Mouse (Mus musculus): ENCODE measurements around the gene Gpr137. TPM values are rescaled to one million over a fixed set of nuclear protein-coding genes. Genes with fewer than 3 reads are reported as not detected.
"Not testable (repeated sequence)": the region's sequence is repeated elsewhere in the genome, so short reads cannot be mapped to it uniquely, and the experiment has no call there.

Gene Gpr137
- total RNA-seq (2021) = 100 to 1,000 TPM in 1 of 2 experiments, 10 to 100 TPM in 1; 100.0 to 105 TPM
- long read RNA-seq, experiment 1, transcript Gpr137-205 (7 exons, 1,858 nt) = major isoform, 24 of 44 reads
- long read RNA-seq, experiment 1, partial matches to known transcripts = 3 of 44 reads
- long read RNA-seq, experiment 1, other reads (novel, unspliced or antisense) = 9 of 44 reads
- long read RNA-seq, experiment 2, transcript Gpr137-205 (7 exons, 1,858 nt) = major isoform, 37 of 52 reads
- long read RNA-seq, experiment 2, partial matches to known transcripts = 2 of 52 reads
- long read RNA-seq, experiment 2, other reads (novel, unspliced or antisense) = 11 of 52 reads

DNA sequence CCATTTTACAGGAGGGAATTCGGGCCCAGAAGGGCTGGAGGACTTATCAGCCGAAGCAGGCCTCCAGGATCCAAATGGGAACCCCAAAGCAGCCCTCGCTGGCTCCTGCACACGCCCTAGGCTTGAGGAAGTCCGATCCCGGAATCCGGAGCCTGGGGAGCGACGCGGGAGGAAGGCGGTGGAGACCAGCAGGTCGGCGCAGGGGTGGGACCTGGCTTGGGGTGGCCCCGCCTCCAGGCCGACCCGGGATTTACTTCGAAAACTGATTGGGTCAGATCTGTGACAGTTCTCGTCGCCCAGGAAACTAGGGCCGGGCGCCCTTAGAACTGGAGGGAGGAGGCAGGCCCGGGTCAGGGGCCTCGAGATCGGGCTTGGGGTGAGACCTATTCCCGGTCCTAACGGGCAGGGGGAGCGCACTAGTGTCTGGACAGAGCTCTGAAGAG is at the start of gene Gpr137:
Gene Gpr137, minus strand, starts transcription at position 232 of the 443 bp plus-strand sequence.
- Histone ChIP-seq H3K4me3 (peak within 1 kb of the TSS; percentile 81), H3K27ac (peak within 1 kb of the TSS; percentile 98)
- peak; percentile 95 for DNase-seq (ENCODE audit: low spot score in 2 of 2)
- TF ChIP-seq CTCF (conservative IDR thresholded peaks at IDR 0.05) = no peak; the same call in 1 of the 2 replicates

DNA sequence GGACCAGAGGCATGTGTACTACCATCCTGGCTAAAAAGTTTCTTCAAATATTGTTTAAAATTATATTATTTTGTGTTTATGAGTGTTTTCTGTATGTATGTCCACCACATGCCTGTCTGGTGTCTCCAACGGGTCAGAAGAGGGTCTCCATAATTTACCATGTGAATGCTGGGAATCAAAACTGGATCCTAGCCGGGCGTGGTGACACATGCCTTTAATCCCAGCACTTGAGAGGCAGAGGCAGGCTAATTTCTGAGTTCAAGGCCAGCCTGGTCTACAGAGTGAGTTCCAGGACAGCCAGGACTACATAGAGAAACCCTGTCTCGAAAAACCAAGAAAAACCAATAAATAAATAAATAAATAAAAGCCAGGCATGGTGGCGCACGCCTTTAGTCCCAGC is 48.9 kb upstream of the Gpr137 start:
- not testable (repeated sequence) for H3K4me3 ChIP-seq; H3K27ac ChIP-seq; DNase-seq (ENCODE audit: low spot score in 2 of 2)

DNA sequence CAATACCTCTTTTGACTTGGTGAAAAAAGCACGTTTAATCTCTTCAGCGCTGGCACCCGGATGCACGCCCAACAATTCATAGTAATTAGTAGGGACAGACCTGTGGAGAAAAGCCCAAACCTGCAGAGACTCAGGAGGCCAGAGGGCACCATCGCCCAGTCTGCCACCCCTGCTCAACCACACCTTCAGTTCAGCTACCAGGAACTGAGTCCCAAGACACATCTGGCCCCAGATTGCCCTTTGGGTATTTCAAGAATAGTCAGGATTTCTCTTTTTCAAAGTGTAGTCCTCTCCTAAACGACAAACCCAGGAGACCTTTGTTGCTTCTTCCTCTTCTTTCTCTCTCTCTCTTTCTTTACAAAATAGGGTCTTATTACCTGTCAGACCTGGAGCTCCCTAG is 48.4 kb upstream of the Gpr137 start:
- no peak for DNase-seq (ENCODE audit: low spot score in 2 of 2)
- TF ChIP-seq CTCF (conservative IDR thresholded peaks at IDR 0.05) = no peak
- Histone ChIP-seq H3K27ac (no peak overlapping the region), H3K4me3 (no peak overlapping the region)

GRCm38 (mm10) chr19:6989251-6989650 is 47.0 kb upstream of the Gpr137 start:
- no peak overlapping the region for H3K4me3 ChIP-seq
- DNase-seq (ENCODE audit: low spot score in 2 of 2) = no peak

GRCm38 (mm10) chr19:6987904-6988285 is 45.6 kb upstream of the Gpr137 start:
- no peak for DNase-seq (ENCODE audit: low spot score in 2 of 2)
- Histone ChIP-seq H3K27ac (peak overlapping the region; percentile 96), H3K4me3 (peak overlapping the region; percentile 81)
- no peak for TF ChIP-seq CTCF (conservative IDR thresholded peaks at IDR 0.05)

More at GRCm38 (mm10) chr19:6989251-6989650, 47.0 kb upstream of the Gpr137 start:
- no peak overlapping the region for H3K27ac ChIP-seq
- no peak for TF ChIP-seq CTCF (conservative IDR thresholded peaks at IDR 0.05)

DNA sequence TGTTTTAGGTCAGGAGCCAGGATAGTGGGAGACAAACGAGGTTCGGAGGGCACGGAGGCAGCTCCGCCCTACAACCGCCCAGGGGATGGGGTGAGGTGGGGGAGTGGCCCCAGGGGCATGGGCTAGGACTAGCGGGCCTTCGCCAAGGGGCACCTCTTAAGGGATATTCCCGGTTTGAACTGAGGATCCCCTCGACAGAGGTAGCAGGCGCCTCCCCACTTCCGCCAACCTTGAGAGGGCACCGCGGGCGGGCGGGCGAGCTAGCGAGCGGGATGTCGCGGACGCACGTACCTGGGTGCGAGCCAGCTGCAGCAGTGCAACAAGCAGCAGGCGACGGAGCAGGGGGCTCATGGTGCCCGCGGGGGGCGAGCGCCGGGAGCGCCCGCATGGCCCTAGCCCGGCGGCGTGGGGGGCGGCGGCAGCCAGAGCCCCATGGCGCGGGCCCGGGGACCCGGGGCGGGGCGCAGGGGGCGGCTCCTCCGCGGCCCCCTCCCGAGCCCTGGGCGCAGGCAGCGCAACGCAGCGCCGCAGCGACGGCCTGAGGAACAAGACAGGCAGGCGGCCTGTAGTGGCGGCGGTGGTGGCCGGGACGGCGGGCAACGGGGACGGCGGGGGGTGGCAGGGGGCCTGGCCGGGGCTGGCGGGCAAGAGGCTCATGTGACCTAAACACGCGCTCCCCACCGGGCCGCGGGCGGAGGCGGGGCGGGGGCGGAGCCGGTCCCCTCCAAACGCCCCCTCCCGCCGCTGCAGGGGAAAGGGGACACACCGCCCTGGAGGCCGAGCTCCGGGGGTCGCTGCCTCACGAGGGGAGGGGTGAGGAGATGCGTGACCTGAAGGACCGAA is 45.0 kb upstream of the Gpr137 start, which contains the start of gene Vegfb:
Gene Vegfb, minus strand, starts transcription at position 591 of the 843 bp plus-strand sequence.
- TF ChIP-seq CTCF (conservative IDR thresholded peaks at IDR 0.05) = no peak
- Histone ChIP-seq H3K27ac (peak within 1 kb of the TSS; percentile 96), H3K4me3 (peak within 1 kb of the TSS; percentile 81)
- peak in 1 of 2 experiments; percentile 64 for DNase-seq (ENCODE audit: low spot score in 2 of 2)

DNA sequence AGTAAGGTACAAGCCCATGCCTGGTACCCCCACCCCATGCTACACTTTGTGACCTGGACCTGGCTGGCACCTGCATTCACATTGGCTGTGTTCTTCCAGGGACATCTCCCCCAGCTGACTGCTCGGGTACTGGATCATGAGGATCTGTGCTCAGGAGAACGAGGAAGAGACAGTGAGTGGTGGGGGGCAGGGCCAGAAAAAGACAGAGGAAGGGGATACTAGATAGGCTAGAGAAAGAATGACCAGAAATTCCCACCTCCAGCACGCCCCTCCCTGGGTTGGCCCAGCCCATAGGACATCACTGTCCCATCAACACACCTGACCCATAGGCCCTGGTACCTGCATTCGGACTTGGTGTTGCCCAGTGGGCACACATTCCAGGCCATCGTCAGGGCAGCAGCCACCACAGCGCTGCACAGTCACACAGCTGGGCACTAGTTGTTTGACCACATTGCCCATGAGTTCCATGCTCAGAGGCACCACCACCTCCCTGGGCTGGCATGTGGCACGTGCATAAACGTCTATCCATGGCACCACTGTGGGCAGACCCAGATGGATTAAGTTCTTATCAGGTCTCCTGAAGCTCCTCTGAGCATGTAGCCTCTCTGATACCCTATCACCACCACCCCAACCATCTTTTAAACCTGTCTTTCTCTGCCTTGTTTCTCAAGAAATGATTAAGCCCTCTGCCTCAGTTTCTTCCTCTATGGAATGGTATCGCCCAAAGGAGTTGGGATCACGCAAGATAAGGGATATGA is 43.9 kb upstream of the Gpr137 start:
- no peak for TF ChIP-seq CTCF (conservative IDR thresholded peaks at IDR 0.05)
- H3K4me3 ChIP-seq = peak overlapping the region; percentile 81
- no peak for DNase-seq (ENCODE audit: low spot score in 2 of 2)
- H3K27ac ChIP-seq = peak overlapping the region; percentile 96

DNA sequence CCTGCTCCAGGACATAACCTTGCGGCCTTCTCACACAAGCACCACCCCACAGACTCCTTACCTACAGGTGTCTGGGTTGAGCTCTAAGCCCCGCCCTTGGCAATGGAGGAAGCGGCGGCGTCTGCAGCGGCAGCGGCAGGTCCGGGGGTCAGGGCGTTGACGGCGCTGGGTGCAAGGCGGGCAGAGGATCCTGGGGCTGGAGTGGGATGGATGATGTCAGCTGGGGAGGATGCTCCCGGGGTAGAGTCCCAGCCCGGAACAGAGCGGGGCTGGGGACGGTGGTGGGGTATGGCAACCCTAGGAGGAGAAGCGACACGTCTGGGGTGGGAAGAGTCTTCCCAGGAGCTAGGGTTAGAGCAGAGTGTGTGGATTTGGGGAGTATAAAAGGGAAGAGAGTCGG is 43.0 kb upstream of the Gpr137 start:
- Histone ChIP-seq H3K4me3 (no peak overlapping the region), H3K27ac (no peak overlapping the region)
- no peak for TF ChIP-seq CTCF (conservative IDR thresholded peaks at IDR 0.05)
- DNase-seq (ENCODE audit: low spot score in 2 of 2) = no peak

DNA sequence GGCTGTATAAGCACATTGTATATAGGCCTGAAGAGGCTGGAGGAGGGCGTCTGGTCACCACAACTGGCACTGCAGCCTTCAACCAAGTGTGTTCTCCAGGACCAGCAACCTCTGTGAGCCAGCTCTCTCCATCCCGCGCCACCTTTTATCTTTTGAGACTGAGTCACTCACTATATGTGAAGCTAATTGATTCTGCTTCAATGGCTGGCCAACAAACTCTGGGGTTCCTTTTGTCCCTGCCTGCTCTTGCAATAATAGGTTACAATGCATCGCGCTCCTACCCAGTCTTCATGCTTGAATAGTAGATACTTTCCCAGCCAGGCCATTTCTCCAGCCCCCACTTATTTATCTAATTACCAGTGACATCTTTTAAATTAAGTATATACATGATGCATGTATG is 41.3 kb upstream of the Gpr137 start:
- TF ChIP-seq CTCF (conservative IDR thresholded peaks at IDR 0.05) = no peak
- Histone ChIP-seq H3K4me3 (no peak overlapping the region), H3K27ac (no peak overlapping the region)
- DNase-seq (ENCODE audit: low spot score in 2 of 2) = no peak

GRCm38 (mm10) chr19:6981465-6981864 is 39.2 kb upstream of the Gpr137 start:
- TF ChIP-seq CTCF (conservative IDR thresholded peaks at IDR 0.05) = no peak
- Histone ChIP-seq H3K27ac (peak overlapping the region; percentile 98), H3K4me3 (no peak overlapping the region)
- no peak for DNase-seq (ENCODE audit: low spot score in 2 of 2)

GRCm38 (mm10) chr19:6980381-6981093 is 38.3 kb upstream of the Gpr137 start, which contains the start of gene Fkbp2:
TSS of gene Fkbp2 (minus strand) at chr19:6980501.
- TF ChIP-seq CTCF (conservative IDR thresholded peaks at IDR 0.05) = no peak
- peak within 1 kb of the TSS; percentile 75 for H3K4me3 ChIP-seq
- peak; percentile 98 for DNase-seq (ENCODE audit: low spot score in 2 of 2)
- H3K27ac ChIP-seq = peak within 1 kb of the TSS; percentile 98
